Mouse (Mus musculus) hindbrain, embryonic 10.5 days (tissue): ENCODE results near the gene Sprn. TPM values are rescaled to one million over a fixed set of nuclear protein-coding genes. Genes with fewer than 3 reads are reported as not detected.

Source experiments
- DNase-seq: peaks from one replicate; pipeline ENCODE4 v3.0.0-alpha.2; 2017; ENCODE audit warnings: low spot score
- H3K27ac ChIP-seq: fragments of 300-500 bp; sonication (generic); 2 replicates; pipeline ENCODE4 v1.5.1; 2016; ENCODE audit warnings: mild to moderate bottlenecking, moderate library complexity
- H3K27me3 ChIP-seq: fragments of 300-500 bp; sonication (generic); 2 replicates; pipeline ENCODE4 v1.6.1; 2016; ENCODE audit warnings: mild to moderate bottlenecking; ENCODE audit not compliant: poor library complexity, insufficient read depth, severe bottlenecking
- H3K36me3 ChIP-seq: fragments of 300-500 bp; sonication (generic); 2 replicates; pipeline ENCODE4 v1.6.1; 2016; ENCODE audit warnings: mild to moderate bottlenecking, moderate library complexity
- H3K4me1 ChIP-seq: fragments of 300-500 bp; sonication (generic); replicated peaks from 2 replicates; pipeline ENCODE4 v1.6.1; 2016; ENCODE audit warnings: mild to moderate bottlenecking
- H3K4me3 ChIP-seq: fragments of 300-500 bp; sonication (generic); 2 replicates; pipeline ENCODE4 v1.5.1; 2016; ENCODE audit warnings: mild to moderate bottlenecking, moderate library complexity
- H3K9me3 ChIP-seq: fragments of 300-500 bp; sonication (generic); 2 replicates; pipeline ENCODE4 v1.6.1; 2016; ENCODE audit warnings: mild to moderate bottlenecking, moderate library complexity
- WGBS: fragments of 180-500 bp; shearing (Covaris S2); methylation state at CpG from one replicate; pipeline ENCODE4 v1.1.7; 2016; 5-methylcytosine and 5-hydroxymethylcytosine counted together
- polyA plus RNA-seq: library from polyadenylated mRNA; unstranded; fragments of >200 nt; fragmentation: Nextera tagmentation; extraction: Ambion mirVana; gene quantifications from 2 replicates; pipeline ENCODE4 v1.2.1, GENCODE M21; 2016

Gene Sprn
- polyA plus RNA-seq, 1 experiment from 2014 or later, result 1.4 TPM

DNA sequence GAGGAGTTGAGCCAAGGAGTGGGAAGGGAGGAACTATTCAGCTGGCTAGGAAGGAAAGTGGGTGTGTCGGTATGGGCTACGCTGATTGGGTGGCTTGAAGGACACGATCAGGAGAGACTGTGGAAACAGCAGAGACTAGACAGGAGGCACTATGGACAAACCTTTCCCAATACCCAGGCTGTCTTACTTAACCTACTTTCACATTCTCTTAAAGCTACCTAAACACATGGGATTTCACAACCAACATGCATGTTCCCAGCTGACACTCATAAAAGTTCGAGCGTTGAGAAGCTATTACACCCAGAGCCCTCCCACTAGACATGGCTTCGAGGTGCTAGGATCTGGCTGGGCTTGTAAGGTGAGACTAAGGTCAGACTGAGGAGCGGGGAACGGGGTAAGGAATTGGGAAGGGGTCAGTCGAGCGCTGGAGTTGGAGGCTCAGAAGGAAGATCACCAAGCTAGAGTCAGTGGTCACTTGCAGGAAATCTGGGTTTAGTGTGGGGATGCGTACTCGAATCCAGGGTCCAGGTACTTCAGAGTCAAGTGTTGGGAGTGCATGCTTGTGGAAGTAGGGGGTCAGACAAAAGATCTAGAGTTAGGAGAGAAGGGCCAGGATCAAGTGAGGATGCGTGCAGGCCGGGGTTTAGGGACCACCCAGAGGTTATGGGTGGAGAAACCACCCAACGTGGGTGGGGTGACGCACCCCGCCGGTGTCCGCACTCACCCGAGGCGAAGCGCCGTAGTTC is 38.9 kb downstream of the Sprn start, which contains the start of gene Paox:
Gene Paox, plus strand, starts transcription at position 217 of the 746 bp plus-strand sequence.
- Histone ChIP-seq H3K36me3 (peaks cover 23% of the 10 kb centered on the region), H3K27ac (peak within 1 kb of the TSS; percentile 94), H3K27me3 (no peaks in the 10 kb centered on the region), H3K4me3 (peak within 1 kb of the TSS; percentile 83), H3K9me3 (no peaks in the 10 kb centered on the region), H3K4me1 (peaks cover 14% of the 10 kb centered on the region)
- peak; percentile 25 for DNase-seq
- 5% methylated on average over 23 of the region's 23 CpGs for WGBS

DNA sequence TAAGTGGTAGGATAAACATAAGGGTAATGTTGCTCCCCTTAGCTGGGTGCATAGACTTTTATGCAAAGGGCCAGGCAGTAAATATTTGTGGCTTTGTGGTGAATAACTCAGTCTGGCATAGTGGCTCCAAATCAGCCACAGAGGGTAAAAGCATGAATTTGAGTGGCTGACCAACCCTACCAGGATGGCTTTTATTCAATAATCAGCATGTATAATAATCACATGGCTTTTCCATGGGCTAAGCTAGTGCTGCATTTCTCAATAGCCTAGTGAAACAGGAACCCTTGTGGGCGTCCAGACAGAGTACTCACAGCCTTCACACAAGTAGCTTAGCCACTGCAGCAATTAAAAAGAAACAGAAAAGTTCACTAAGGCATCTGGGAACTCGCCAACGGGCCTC is 42.7 kb downstream of the Sprn start:
- H3K27me3 ChIP-seq, result no peaks in the 10 kb centered on the region
- H3K9me3 ChIP-seq, result no peaks in the 10 kb centered on the region
- WGBS, result 66% methylated on average over 3 of the region's 3 CpGs
- no peak overlapping the region for H3K4me3 ChIP-seq
- no peak for DNase-seq
- no peak overlapping the region for H3K27ac ChIP-seq
- H3K4me1 ChIP-seq, result peaks cover 13% of the 10 kb centered on the region
- H3K36me3 ChIP-seq, result peaks cover 61% of the 10 kb centered on the region

DNA sequence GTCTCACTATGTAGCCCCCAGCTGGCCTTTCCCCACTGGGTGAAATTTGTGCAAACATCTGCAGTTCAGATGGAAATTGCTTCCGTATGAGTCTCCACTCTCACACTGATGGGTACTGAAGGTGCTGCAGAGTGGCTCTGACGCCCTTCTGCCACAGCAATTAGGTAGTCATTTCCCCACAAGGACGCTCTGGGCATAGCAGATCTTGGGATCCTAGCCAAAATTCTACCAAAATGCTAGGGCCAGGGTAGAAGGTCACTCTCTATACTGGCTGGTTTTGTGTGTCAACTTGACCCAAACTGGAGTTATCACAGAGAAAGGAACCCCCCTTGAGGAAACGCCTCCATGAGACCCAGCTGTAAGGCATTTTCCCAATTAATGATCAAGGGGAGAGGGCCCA is 50.7 kb downstream of the Sprn start:
- WGBS, result 86% methylated on average over 4 of the region's 4 CpGs
- Histone ChIP-seq H3K27ac (no peak overlapping the region), H3K9me3 (no peaks in the 10 kb centered on the region), H3K27me3 (peaks cover 18% of the 10 kb centered on the region), H3K4me3 (no peak overlapping the region), H3K4me1 (peaks cover 18% of the 10 kb centered on the region), H3K36me3 (peaks cover 39% of the 10 kb centered on the region)
- DNase-seq, result no peak

DNA sequence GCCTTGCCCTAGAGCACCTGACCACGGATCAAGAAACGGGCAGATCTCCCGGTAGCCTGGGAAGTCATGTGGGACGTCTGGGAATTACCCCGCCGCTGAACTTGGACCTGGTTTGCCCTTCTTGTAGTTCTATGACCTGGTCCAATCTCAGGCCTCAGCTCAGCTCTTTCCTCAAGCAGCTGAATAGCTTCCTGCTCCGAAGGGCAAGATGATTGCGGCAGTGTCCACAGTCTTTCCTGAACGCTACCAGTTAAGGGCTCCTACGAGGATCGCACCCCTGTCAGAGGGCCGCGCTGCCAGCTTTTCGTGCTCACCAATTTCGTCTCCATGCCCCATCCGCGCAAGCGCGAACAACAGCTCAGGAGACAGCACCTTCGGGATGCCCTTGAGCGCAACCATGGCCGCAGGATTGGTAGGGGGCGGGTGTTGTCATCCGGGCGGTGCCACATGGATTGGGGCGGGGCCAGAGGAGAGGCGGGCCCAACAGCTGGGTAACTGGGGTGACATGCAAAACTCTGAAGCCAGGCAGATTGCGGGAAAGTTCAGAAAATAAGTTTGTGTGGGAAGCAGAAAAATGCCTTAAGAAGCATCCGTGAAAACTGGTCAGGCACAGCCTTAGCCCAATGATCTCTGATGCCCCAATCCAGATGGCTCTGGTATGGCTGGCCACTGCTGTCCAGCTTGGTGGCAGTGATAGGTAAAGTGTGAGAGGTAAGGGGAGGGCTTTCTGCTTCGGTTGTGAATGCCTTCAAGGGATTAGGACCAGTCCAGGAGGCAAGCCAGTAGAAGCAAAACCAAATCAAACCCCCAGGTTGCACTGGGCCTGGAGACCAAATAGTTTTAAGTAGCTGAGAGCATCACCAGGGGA is 52.5 kb downstream of the Sprn start, which contains the start of gene Fuom:
Gene Fuom, minus strand, starts transcription at position 449 of the 868 bp plus-strand sequence.
- Histone ChIP-seq H3K9me3 (no peaks in the 10 kb centered on the region), H3K27ac (peak within 1 kb of the TSS; percentile 73)

GRCm38 (mm10) chr7:140101498-140101897 is 53.2 kb downstream of the Sprn start:
- DNase-seq, result no peak
- peak overlapping the region; percentile 73 for H3K27ac ChIP-seq
- H3K9me3 ChIP-seq, result no peaks in the 10 kb centered on the region
- peaks cover 18% of the 10 kb centered on the region for H3K4me1 ChIP-seq
- WGBS, result 73% methylated on average over 10 of the region's 10 CpGs
- H3K27me3 ChIP-seq, result peaks cover 18% of the 10 kb centered on the region
- peaks cover 14% of the 10 kb centered on the region for H3K36me3 ChIP-seq
- H3K4me3 ChIP-seq, result peak overlapping the region; percentile 55

More for the DNA sequence above, 52.5 kb downstream of the Sprn start, which contains the start of gene Fuom:
- WGBS, result 2% methylated on average over 30 of the region's 30 CpGs
- peaks cover 18% of the 10 kb centered on the region for H3K4me1 ChIP-seq
- peak; percentile 78 for DNase-seq
- H3K27me3 ChIP-seq, result peaks cover 18% of the 10 kb centered on the region
- H3K36me3 ChIP-seq, result peaks cover 21% of the 10 kb centered on the region
- H3K4me3 ChIP-seq, result peak within 1 kb of the TSS; percentile 55

Other genes starting within 250 kb of the Sprn start
- not detected in 2 replicates for gene Utf1, start 211.1 kb downstream of the Sprn start, polyA plus RNA-seq
- 1.0 and 1.1 TPM in 2 replicates for gene 6430531B16Rik, start 176.1 kb downstream of the Sprn start, polyA plus RNA-seq
- gene Adam8, start 162.3 kb downstream of the Sprn start, polyA plus RNA-seq, result 2.4 and 4.1 TPM in 2 replicates
- 48.3 and 53.1 TPM in 2 replicates for gene Zfp511, start 118.5 kb downstream of the Sprn start, polyA plus RNA-seq
- 82.2 and 82.5 TPM in 2 replicates for gene Tubgcp2, start 118.2 kb downstream of the Sprn start, polyA plus RNA-seq
- gene Msx3, start 105.8 kb downstream of the Sprn start, polyA plus RNA-seq, result 95.9 and 105 TPM in 2 replicates
- 2.7 and 7.2 TPM in 2 replicates for gene Caly, start 72.3 kb downstream of the Sprn start, polyA plus RNA-seq
- gene Prap1, start 61.5 kb downstream of the Sprn start, polyA plus RNA-seq, result not detected in 2 replicates
- 13.6 and 17.9 TPM in 2 replicates for gene Fuom, start 52.4 kb downstream of the Sprn start, polyA plus RNA-seq
- 15.7 and 21.7 TPM in 2 replicates for gene Paox, start 39.1 kb downstream of the Sprn start, polyA plus RNA-seq
- 153 and 156 TPM in 2 replicates for gene Echs1, start 38.4 kb downstream of the Sprn start, polyA plus RNA-seq
- 29.4 and 30.1 TPM in 2 replicates for gene Mtg1, start 17.3 kb downstream of the Sprn start, polyA plus RNA-seq
- not detected in 2 replicates for gene Olfr522, start 9.9 kb upstream of the Sprn start, polyA plus RNA-seq
- not detected in 2 replicates for gene Olfr523, start 18.3 kb upstream of the Sprn start, polyA plus RNA-seq
- not detected in 2 replicates for gene Olfr524, start 51.1 kb upstream of the Sprn start, polyA plus RNA-seq
- gene Cd163l1, start 63.4 kb upstream of the Sprn start, polyA plus RNA-seq, result not detected in 2 replicates
- gene 5830411N06Rik, start 92.4 kb upstream of the Sprn start, polyA plus RNA-seq, result not detected in 2 replicates
- not detected in 2 replicates for gene Olfr525, start 166.0 kb upstream of the Sprn start, polyA plus RNA-seq
- not detected in 2 replicates for gene Olfr527, start 179.1 kb upstream of the Sprn start, polyA plus RNA-seq
- gene Olfr60, start 206.8 kb upstream of the Sprn start, polyA plus RNA-seq, result not detected in 2 replicates
- not detected in 2 replicates for gene Olfr530, start 221.5 kb upstream of the Sprn start, polyA plus RNA-seq
- gene Olfr531, start 248.0 kb upstream of the Sprn start, polyA plus RNA-seq, result not detected in 2 replicates